Mouse (Mus musculus) ES-Bruce4 (cell line): ENCODE measurements around the gene Cd70. TPM values are rescaled to one million over a fixed set of nuclear protein-coding genes. Genes with fewer than 3 reads are reported as not detected.

Experiments
- H3K27ac ChIP-seq: 2 replicates; pipeline ENCODE4 v1.5.1; 2012; ENCODE audit warnings: low read length, inconsistent platforms; ENCODE audit not compliant: insufficient read depth
- H3K27me3 ChIP-seq: 2 replicates; pipeline ENCODE4 v1.6.1; 2012; ENCODE audit warnings: mild to moderate bottlenecking, low read length, inconsistent platforms; ENCODE audit not compliant: control insufficient read depth, poor library complexity, insufficient read depth, severe bottlenecking
- H3K36me3 ChIP-seq: 2 replicates; pipeline ENCODE4 v1.6.1; 2012; ENCODE audit warnings: inconsistent platforms, mild to moderate bottlenecking, low read length, moderate library complexity; ENCODE audit not compliant: control insufficient read depth, poor library complexity, insufficient read depth, severe bottlenecking
- H3K4me1 ChIP-seq: one replicate; pipeline ENCODE4 v1.8.1; 2011; ENCODE audit warnings: low read length; ENCODE audit not compliant: control insufficient read depth, insufficient read depth
- H3K4me3 ChIP-seq: 2 replicates; pipeline ENCODE4 v1.5.1; 2011; ENCODE audit warnings: low read depth, mild to moderate bottlenecking, low read length
- H3K9ac ChIP-seq: 2 replicates; pipeline ENCODE4 v1.6.1; 2012; ENCODE audit warnings: low read depth, mild to moderate bottlenecking, inconsistent platforms; ENCODE audit not compliant: poor library complexity, severe bottlenecking
- H3K9me3 ChIP-seq: replicated peaks from 2 replicates; pipeline ENCODE4 v1.6.1; 2012; ENCODE audit warnings: mild to moderate bottlenecking, low read length, inconsistent platforms; ENCODE audit not compliant: control insufficient read depth, poor library complexity, insufficient read depth, severe bottlenecking
- CTCF ChIP-seq: IDR thresholded peaks from one replicate; pipeline ENCODE4 v1.8.1; 2011; ENCODE audit warnings: low read depth, low read length
- EP300 ChIP-seq: IDR thresholded peaks from 2 replicates; pipeline ENCODE4 v1.6.1; 2011; ENCODE audit warnings: low read depth, low read length; ENCODE audit not compliant: insufficient read depth
- POLR2A ChIP-seq: IDR thresholded peaks from one replicate; pipeline ENCODE4 v1.8.1; 2011; ENCODE audit warnings: low read length; ENCODE audit not compliant: insufficient read depth
- polyA plus RNA-seq: library from polyadenylated mRNA; stranded (reverse); fragments of >200 nt; gene quantifications from 2 replicates; pipeline ENCODE4 v1.2.4, GENCODE M21; 2011; ENCODE audit warnings: low read depth; ENCODE audit not compliant: missing spikeins, insufficient read depth, insufficient read length

Gene Cd70
- polyA plus RNA-seq, 1 experiment = not detected

GRCm38 (mm10) chr17:57116801-57117200 lies 32.8 kb downstream of the Cd70 start:
- no peaks in the 10 kb centered on the region for H3K4me1 ChIP-seq
- H3K36me3 ChIP-seq = no peaks in the 10 kb centered on the region
- TF ChIP-seq CTCF (no peak), EP300 (no peak), POLR2A (no peak)
- no peak overlapping the region for H3K9ac ChIP-seq
- no peaks in the 10 kb centered on the region for H3K9me3 ChIP-seq
- no peak overlapping the region for H3K4me3 ChIP-seq
- H3K27me3 ChIP-seq = no peaks in the 10 kb centered on the region
- no peak overlapping the region for H3K27ac ChIP-seq

DNA sequence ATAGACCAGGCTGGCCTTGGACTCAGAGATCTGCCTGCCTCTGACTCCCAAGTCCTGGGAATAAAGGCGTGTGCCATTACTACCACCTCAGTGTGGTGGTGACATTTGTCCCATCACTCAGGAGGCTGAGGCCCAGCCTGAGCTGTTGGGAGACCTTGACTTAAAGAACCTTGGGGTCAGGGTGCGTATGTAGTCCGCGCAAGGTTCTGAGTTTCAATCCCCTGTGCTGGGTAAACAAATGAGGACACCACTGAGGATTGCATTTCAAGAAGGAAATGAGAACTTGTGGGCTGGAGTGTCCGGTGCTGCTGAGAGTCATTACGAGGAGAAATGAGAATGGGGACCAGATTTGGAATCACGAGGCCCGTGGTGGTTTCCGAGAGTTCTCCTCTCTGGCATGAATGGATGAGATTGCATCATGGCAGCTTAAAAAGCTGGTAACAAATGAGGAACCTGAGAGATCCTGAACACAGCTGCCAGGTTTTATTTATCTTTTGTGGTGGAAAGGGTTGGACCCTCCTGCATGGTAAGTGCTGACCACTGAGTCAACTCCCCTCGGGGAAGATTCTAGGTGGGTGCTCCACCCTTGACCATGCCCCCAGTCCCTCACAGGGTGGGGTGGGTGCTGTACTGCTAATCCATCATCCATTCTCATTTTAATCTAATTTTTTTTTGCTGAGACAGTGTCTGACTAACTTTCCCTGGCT lies 36.7 kb downstream of the Cd70 start:
- no peaks in the 10 kb centered on the region for H3K36me3 ChIP-seq
- H3K9me3 ChIP-seq = no peaks in the 10 kb centered on the region
- TF ChIP-seq POLR2A (no peak), CTCF (no peak), EP300 (no peak)
- no peak overlapping the region for H3K27ac ChIP-seq
- no peak overlapping the region for H3K4me3 ChIP-seq
- H3K27me3 ChIP-seq = no peaks in the 10 kb centered on the region
- no peak overlapping the region for H3K9ac ChIP-seq
- no peaks in the 10 kb centered on the region for H3K4me1 ChIP-seq

DNA sequence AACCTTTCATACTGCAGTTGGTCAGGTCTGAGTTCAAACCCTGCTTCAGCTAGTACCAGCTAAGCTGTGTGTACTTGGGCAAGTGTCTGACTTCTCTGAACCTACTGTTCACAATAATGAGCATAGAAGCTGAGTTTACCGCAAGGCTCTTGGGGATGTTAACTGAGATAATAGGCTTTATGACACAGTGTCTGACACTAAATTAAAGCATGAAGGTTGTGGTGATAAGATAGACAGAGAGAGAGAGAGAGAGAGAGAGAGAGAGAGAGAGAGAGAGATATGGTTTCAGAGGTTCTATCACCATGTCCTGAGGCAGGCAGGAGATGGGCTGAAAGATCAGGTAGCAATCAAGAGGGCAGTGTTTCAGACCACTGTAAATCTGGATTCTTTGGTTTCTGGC lies 39.6 kb downstream of the Cd70 start:
- no peaks in the 10 kb centered on the region for H3K36me3 ChIP-seq
- no peaks in the 10 kb centered on the region for H3K9me3 ChIP-seq
- H3K4me3 ChIP-seq = no peak overlapping the region
- no peaks in the 10 kb centered on the region for H3K4me1 ChIP-seq
- TF ChIP-seq POLR2A = no peak
- no peak for TF ChIP-seq EP300
- no peak for TF ChIP-seq CTCF
- H3K27me3 ChIP-seq = peaks cover 4% of the 10 kb centered on the region; the same call in 1 of the 2 replicates
- H3K9ac ChIP-seq = no peak overlapping the region
- H3K27ac ChIP-seq = no peak overlapping the region

DNA sequence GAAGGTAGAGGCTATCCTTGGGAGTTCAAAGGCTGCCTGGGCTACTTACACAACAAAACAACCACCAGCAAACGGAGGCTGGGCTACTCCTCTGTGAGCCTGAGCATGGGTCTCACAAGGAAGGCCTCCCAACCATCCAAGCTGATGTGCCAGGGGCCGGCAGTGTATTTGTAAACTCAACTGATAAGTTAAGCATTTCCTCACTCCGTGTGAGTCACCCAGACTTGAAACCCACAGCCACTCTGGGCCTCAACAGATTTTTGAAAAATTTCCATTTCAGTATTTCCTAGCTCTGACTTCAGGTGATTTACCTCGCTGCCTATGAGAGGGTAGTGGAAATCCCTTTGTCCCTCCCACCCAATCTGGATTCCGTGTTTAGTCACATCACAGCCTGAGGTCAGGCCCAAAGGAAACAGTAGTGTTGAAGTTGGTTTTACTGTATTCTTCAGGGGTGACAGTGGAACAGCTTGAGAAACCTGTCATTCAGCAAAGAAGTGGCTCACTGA lies 40.9 kb downstream of the Cd70 start:
- H3K9me3 ChIP-seq = no peaks in the 10 kb centered on the region
- H3K4me3 ChIP-seq = no peak overlapping the region
- no peaks in the 10 kb centered on the region for H3K4me1 ChIP-seq
- no peak overlapping the region for H3K27ac ChIP-seq
- no peaks in the 10 kb centered on the region for H3K36me3 ChIP-seq
- TF ChIP-seq EP300 (no peak), CTCF (no peak), POLR2A (no peak)
- peaks cover 4% of the 10 kb centered on the region; the same call in 1 of the 2 replicates for H3K27me3 ChIP-seq
- no peak overlapping the region for H3K9ac ChIP-seq

DNA sequence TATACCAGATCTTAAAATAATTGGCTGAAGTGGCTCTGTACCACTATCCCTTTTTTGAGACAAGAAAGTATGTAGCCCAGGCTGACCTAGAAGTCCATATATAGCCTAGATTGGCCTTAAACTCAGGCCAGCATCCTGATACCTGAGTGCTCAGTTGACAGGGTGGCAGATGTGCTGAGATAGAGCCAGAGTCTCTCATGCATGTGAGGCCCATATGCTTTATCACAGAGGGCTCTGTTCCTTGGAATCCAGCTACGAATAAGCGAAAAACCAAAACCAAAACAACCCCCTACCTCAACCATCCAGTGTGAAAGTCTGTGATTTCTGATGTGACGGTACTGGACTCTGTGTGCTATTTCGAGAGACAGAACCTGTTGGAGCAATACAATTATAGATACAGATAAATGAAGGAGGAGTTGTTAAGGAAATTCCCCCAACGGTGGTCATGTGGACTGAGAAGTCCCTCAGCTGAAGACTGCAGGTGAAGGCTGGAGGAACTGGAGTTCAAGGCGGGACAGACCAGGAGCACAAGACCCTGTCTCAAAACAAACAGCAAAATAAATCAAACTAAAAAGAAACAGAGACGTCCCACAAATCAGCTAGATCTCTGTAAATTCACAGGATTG lies 41.4 kb downstream of the Cd70 start:
- no peak for TF ChIP-seq CTCF
- no peak for TF ChIP-seq POLR2A
- no peak for TF ChIP-seq EP300
- no peak overlapping the region for H3K27ac ChIP-seq
- H3K36me3 ChIP-seq = no peaks in the 10 kb centered on the region
- no peak overlapping the region for H3K4me3 ChIP-seq
- H3K9ac ChIP-seq = no peak overlapping the region
- H3K27me3 ChIP-seq = peaks cover 4% of the 10 kb centered on the region; the same call in 1 of the 2 replicates
- no peaks in the 10 kb centered on the region for H3K9me3 ChIP-seq
- H3K4me1 ChIP-seq = no peaks in the 10 kb centered on the region

DNA sequence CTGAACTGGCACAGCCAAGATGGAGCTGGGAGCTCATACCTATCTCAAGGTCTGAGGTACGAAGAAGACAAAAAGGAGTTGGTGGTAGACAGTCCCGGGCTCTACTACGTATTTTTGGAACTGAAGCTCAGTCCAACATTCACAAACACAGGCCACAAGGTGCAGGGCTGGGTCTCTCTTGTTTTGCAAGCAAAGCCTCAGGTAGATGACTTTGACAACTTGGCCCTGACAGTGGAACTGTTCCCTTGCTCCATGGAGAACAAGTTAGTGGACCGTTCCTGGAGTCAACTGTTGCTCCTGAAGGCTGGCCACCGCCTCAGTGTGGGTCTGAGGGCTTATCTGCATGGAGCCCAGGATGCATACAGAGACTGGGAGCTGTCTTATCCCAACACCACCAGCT lies 42.5 kb downstream of the Cd70 start:
- H3K27ac ChIP-seq = no peak overlapping the region
- TF ChIP-seq CTCF = no peak
- no peak for TF ChIP-seq POLR2A
- no peak for TF ChIP-seq EP300
- H3K27me3 ChIP-seq = peaks cover 4% of the 10 kb centered on the region; the same call in 1 of the 2 replicates
- no peak overlapping the region for H3K9ac ChIP-seq
- no peaks in the 10 kb centered on the region for H3K36me3 ChIP-seq
- no peaks in the 10 kb centered on the region for H3K4me1 ChIP-seq
- no peak overlapping the region for H3K4me3 ChIP-seq
- H3K9me3 ChIP-seq = no peaks in the 10 kb centered on the region
